ENCODE assay signal across 25 mouse cellular contexts in genomic region chr19:55894396-55894795, GRCm38 (mm10).
DNase-seq lines count a peak whose midpoint lies in the region; ATAC-seq and TF ChIP-seq lines count a peak whose summit lies in the region.
"Had no signal": no experiment of that assay in that cellular context is flagged by ENCODE, and none has a peak within 500 bp of the region (broad histone marks: within the 10 kb centered on the region; RNA-seq: fewer than 3 reads in every experiment).

No protein-coding gene starts in this region.

- intact Hi-C loops in gastrocnemius, adult 2 months (cut with DNase I): loop anchor here (2.0 kb wide), 1 partner anchor 350 kb away; no protein-coding TSS in a partner anchor
- intact Hi-C loops in gastrocnemius, postnatal 14 days (cut with DNase I; ENCODE audit: low total_unique reads): no loop called here
- intact Hi-C loops in heart, postnatal 36 days (cut with DNase I): no loop called here

- peak overlapping the region; percentile 25; the same call in 1 of the 2 replicates for H3K4me3 ChIP-seq in gastrocnemius, adult 2 months
- no peak overlapping the region for H3K4me3 ChIP-seq in embryonic facial prominence, embryonic 14.5 days (ENCODE audit: low read depth, low read length)
- H3K4me3 ChIP-seq in limb, embryonic 12.5 days (replicated peaks): no peak overlapping the region
- peak overlapping the region; percentile 39 for H3K4me3 ChIP-seq in midbrain, embryonic 15.5 days
- H3K4me3 ChIP-seq: myocyte had no signal

- DNase-seq in gastrocnemius, adult 2 months: no peak
- DNase-seq in gastrocnemius, postnatal 14 days: no peak
- DNase-seq in embryonic facial prominence, embryonic 14.5 days (ENCODE audit: low spot score): no peak
- DNase-seq in cerebellum, adult 9-10 months: no peak
- DNase-seq in heart, postnatal 36 days: no peak
- DNase-seq: adrenal gland, adult 8-10 months; cerebellum, postnatal 10 days; embryo, embryonic 11 days; gastrocnemius, postnatal 36 days; kidney, adult 9 months; kidney, postnatal 36 days; layer of hippocampus, adult 9-11 months; right cerebral cortex, postnatal 14 days; spleen, adult 18-20 months; thymus, postnatal 25 days had no signal

- no peaks in the 10 kb centered on the region for H3K36me3 ChIP-seq in embryonic facial prominence, embryonic 14.5 days (ENCODE audit: control insufficient read depth, insufficient read depth, low read length)
- H3K36me3 ChIP-seq in limb, embryonic 12.5 days: no peaks in the 10 kb centered on the region
- H3K36me3 ChIP-seq in midbrain, embryonic 15.5 days (replicated peaks): no peaks in the 10 kb centered on the region
- H3K36me3 ChIP-seq: intestine, embryonic 15.5 days; neural tube, embryonic 15.5 days had no signal

- WGBS in embryonic facial prominence, embryonic 14.5 days: 60% methylated on average over 9 of the region's 9 CpGs
- 56% methylated on average over 9 of the region's 9 CpGs for WGBS in limb, embryonic 12.5 days
- WGBS in midbrain, embryonic 15.5 days: 14% methylated on average over 9 of the region's 9 CpGs

- H3K9me3 ChIP-seq in embryonic facial prominence, embryonic 14.5 days (ENCODE audit: control insufficient read depth, low read length): no peaks in the 10 kb centered on the region
- no peaks in the 10 kb centered on the region for H3K9me3 ChIP-seq in limb, embryonic 12.5 days
- no peaks in the 10 kb centered on the region for H3K9me3 ChIP-seq in midbrain, embryonic 15.5 days
- H3K9me3 ChIP-seq: intestine, embryonic 15.5 days; neural tube, embryonic 15.5 days had no signal

- H3K4me1 ChIP-seq in embryonic facial prominence, embryonic 14.5 days (ENCODE audit: control insufficient read depth, insufficient read depth, low read length): peaks cover 54% of the 10 kb centered on the region
- peaks cover 61% of the 10 kb centered on the region for H3K4me1 ChIP-seq in limb, embryonic 12.5 days (replicated peaks)
- peaks cover 21% of the 10 kb centered on the region for H3K4me1 ChIP-seq in midbrain, embryonic 15.5 days

- H3K27me3 ChIP-seq in embryonic facial prominence, embryonic 14.5 days (replicated peaks; ENCODE audit: control insufficient read depth, insufficient read depth, low read length): no peaks in the 10 kb centered on the region
- H3K27me3 ChIP-seq in limb, embryonic 12.5 days: peaks cover 26% of the 10 kb centered on the region
- H3K27me3 ChIP-seq in midbrain, embryonic 15.5 days (replicated peaks): peaks cover 2% of the 10 kb centered on the region; the same call in 1 of the 2 replicates
- H3K27me3 ChIP-seq: intestine, embryonic 15.5 days; Patski had no signal

- no peak for TF ChIP-seq CTCF in gastrocnemius, adult 2 months (IDR thresholded peaks at IDR 0.05)

- peak overlapping the region; percentile 25; the same call in 1 of the 2 replicates for H3K27ac ChIP-seq in gastrocnemius, adult 2 months
- H3K27ac ChIP-seq in embryonic facial prominence, embryonic 14.5 days (replicated peaks; ENCODE audit: low read depth, low read length): no peak overlapping the region
- H3K27ac ChIP-seq in limb, embryonic 12.5 days: no peak overlapping the region
- H3K27ac ChIP-seq in midbrain, embryonic 15.5 days: peak overlapping the region; percentile 86
- H3K27ac ChIP-seq: intestine, embryonic 15.5 days; liver, embryonic 14.5 days; neural tube, embryonic 15.5 days had no signal

- peak overlapping the region; percentile 79 for H3K4me2 ChIP-seq in embryonic facial prominence, embryonic 14.5 days (ENCODE audit: low read depth, low read length)
- H3K4me2 ChIP-seq in limb, embryonic 12.5 days: peak overlapping the region; percentile 58; the same call in 1 of the 2 replicates
- peak overlapping the region; percentile 37 for H3K4me2 ChIP-seq in midbrain, embryonic 15.5 days

- no peak overlapping the region for H3K9ac ChIP-seq in embryonic facial prominence, embryonic 14.5 days (ENCODE audit: low read depth, low read length)
- no peak overlapping the region for H3K9ac ChIP-seq in limb, embryonic 12.5 days (replicated peaks)
- peak overlapping the region; percentile 13; the same call in 1 of the 2 replicates for H3K9ac ChIP-seq in midbrain, embryonic 15.5 days
- H3K9ac ChIP-seq: liver, embryonic 14.5 days; neural tube, embryonic 15.5 days had no signal

- no peak for ATAC-seq in embryonic facial prominence, embryonic 14.5 days (ENCODE audit: low read depth)
- no peak for ATAC-seq in limb, embryonic 12.5 days (ENCODE audit: insufficient number of reproducible peaks, insufficient read depth, low FRiP score, low TSS enrichment, low read depth)
- ATAC-seq in midbrain, embryonic 15.5 days (replicated peaks): no peak
- ATAC-seq in monocyte, adult 5-6 weeks (replicated peaks; ENCODE audit: insufficient number of reproducible peaks, low FRiP score, low TSS enrichment, poor library complexity, severe bottlenecking): no peak
- ATAC-seq: CD4-positive, CD25-positive, alpha-beta regulatory T cell, adult 4 months; intestine, embryonic 15.5 days; lung, postnatal 0 days; Patski had no signal

Comparison
In these comparisons a context has a peak if more than half of its experiments do, and no peak if none do; other contexts are left out.
1. H3K27ac ChIP-seq: peak in gastrocnemius, adult 2 months (single experiment) and midbrain, embryonic 15.5 days (single experiment); none in embryonic facial prominence, embryonic 14.5 days (single experiment) and limb, embryonic 12.5 days (single experiment).
2. H3K4me3 ChIP-seq: peak in gastrocnemius, adult 2 months (single experiment) and midbrain, embryonic 15.5 days (single experiment); none in embryonic facial prominence, embryonic 14.5 days (single experiment) and limb, embryonic 12.5 days (single experiment).
3. Peak in every context shown above with its lines, with median percentiles within 50 percentile points of each other: H3K4me2 ChIP-seq.